Mouse (Mus musculus) intestine, embryonic 14.5 days (tissue): ENCODE data around the gene Notum. TPM values are rescaled to one million over a fixed set of nuclear protein-coding genes. Genes with fewer than 3 reads are reported as not detected.

Source experiments
- ATAC-seq: fragments of 200-750 bp; cut with Nextera tagmentation; replicated peaks from 2 replicates; pipeline ENCODE4 v1.8.0; 2017; ENCODE audit warnings: low read depth, moderate number of reproducible peaks, moderate TSS enrichment, moderate library complexity; ENCODE audit not compliant: low FRiP score, low TSS enrichment
- DNase-seq: peaks from one replicate; pipeline ENCODE4 v3.0.0-alpha.2; 2018; ENCODE audit warnings: low spot score
- H3K27ac ChIP-seq: fragments of 300-500 bp; sonication (generic); 2 replicates; pipeline ENCODE4 v1.5.1; 2014; ENCODE audit warnings: low read depth, mild to moderate bottlenecking, control low read depth
- H3K27me3 ChIP-seq: fragments of 300-500 bp; sonication (generic); replicated peaks from 2 replicates; pipeline ENCODE4 v1.6.1; 2014; ENCODE audit warnings: low read length, control low read depth; ENCODE audit not compliant: control insufficient read depth, insufficient read depth
- H3K36me3 ChIP-seq: fragments of 300-500 bp; sonication (generic); 2 replicates; pipeline ENCODE4 v1.6.1; 2014; ENCODE audit warnings: low read length, control low read depth; ENCODE audit not compliant: control insufficient read depth, insufficient read depth
- H3K4me1 ChIP-seq: fragments of 300-500 bp; sonication (generic); replicated peaks from 2 replicates; pipeline ENCODE4 v1.6.1; 2014; ENCODE audit warnings: low read length, control low read depth, mixed read lengths; ENCODE audit not compliant: control insufficient read depth, insufficient read depth
- H3K4me2 ChIP-seq: fragments of 300-500 bp; sonication (generic); 2 replicates; pipeline ENCODE4 v1.6.1; 2014; ENCODE audit warnings: low read length
- H3K4me3 ChIP-seq: fragments of 300-500 bp; sonication (generic); 2 replicates; pipeline ENCODE4 v1.5.1; 2014; ENCODE audit warnings: low read depth, low read length, control low read depth, mixed read lengths
- H3K9ac ChIP-seq: fragments of 300-500 bp; sonication (generic); 2 replicates; pipeline ENCODE4 v1.6.1; 2014; ENCODE audit warnings: mild to moderate bottlenecking, low read length
- H3K9me3 ChIP-seq: fragments of 300-500 bp; sonication (generic); 2 replicates; pipeline ENCODE4 v1.6.1; 2016; ENCODE audit warnings: low read length, control low read depth; ENCODE audit not compliant: control insufficient read depth
- WGBS: fragments of 180-500 bp; shearing (Covaris S2); extraction: QIAGEN DNeasy Blood & Tissue Kit; methylation state at CpG from one replicate; pipeline ENCODE4 v1.1.7; 2014; 5-methylcytosine and 5-hydroxymethylcytosine counted together
- polyA plus RNA-seq: library from polyadenylated mRNA; unstranded; fragments of >200 nt; fragmentation: Nextera tagmentation; extraction: Ambion mirVana; gene quantifications from 2 replicates; pipeline ENCODE4 v1.2.1, GENCODE M21; 2014

The Notum gene
- polyA plus RNA-seq, 1 experiment from 2014 or later, result 1.3 TPM

GRCm38 (mm10) chr11:120634810-120635209 lies 26.2 kb downstream of the Notum start:
- H3K9me3 ChIP-seq, result no peaks in the 10 kb centered on the region
- H3K4me2 ChIP-seq, result no peak overlapping the region
- H3K27me3 ChIP-seq, result no peaks in the 10 kb centered on the region
- no peak overlapping the region for H3K9ac ChIP-seq
- H3K4me3 ChIP-seq, result no peak overlapping the region
- H3K27ac ChIP-seq, result no peak overlapping the region
- 80% methylated on average over 5 of the region's 5 CpGs for WGBS
- no peaks in the 10 kb centered on the region for H3K36me3 ChIP-seq
- ATAC-seq, result no peak
- no peak for DNase-seq
- peaks cover 15% of the 10 kb centered on the region for H3K4me1 ChIP-seq

DNA sequence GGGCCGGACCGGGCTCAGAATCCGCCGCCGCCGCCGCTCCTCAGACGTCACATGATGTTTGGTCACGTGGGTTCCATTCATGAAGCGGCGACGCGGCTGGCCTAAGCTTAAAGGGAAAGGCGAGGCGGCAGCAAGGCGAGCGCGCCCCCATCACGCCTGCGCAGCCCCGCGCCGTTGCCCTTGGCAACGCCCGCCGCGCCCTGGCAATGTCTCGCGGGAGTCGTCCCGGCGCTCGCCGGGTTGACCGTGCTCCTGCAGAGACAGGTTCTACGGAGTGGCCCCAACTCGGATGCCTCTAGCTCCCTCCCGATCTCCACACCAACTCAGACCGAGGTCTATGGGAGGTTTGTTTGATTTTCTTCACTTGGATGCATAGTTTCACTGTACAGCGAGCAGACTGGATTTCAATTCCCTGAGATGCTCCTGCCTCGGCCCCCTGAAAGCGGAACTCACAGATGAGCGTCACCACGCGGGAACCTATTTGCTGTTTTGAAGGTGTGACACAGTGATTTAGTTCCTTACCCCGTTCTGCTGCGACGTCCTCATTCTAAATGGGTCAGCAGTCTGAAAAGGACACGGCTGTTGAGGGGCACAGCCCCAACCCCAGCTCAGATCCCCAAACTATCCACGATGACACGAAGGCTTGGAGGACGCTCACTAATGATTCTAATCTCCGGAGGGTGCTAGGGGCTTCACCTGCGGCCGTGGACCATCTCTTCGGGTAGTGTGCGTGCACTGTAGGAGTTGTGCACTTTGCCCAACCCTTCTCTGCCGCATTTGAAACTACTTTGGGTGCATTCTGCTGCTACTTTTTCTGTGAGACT lies 27.2 kb downstream of the Notum start, which contains the start of gene Mafg:
Mafg (minus strand) TSS at position 81 of the 824 bp plus-strand sequence.
- peak within 1 kb of the TSS; percentile 84 for H3K27ac ChIP-seq
- H3K4me1 ChIP-seq, result peaks cover 20% of the 10 kb centered on the region
- 11% methylated on average over 58 of the region's 58 CpGs for WGBS
- peaks cover 9% of the 10 kb centered on the region for H3K36me3 ChIP-seq
- no peaks in the 10 kb centered on the region for H3K27me3 ChIP-seq
- peak; percentile 94 for DNase-seq
- H3K4me2 ChIP-seq, result peak within 1 kb of the TSS; percentile 81
- no peaks in the 10 kb centered on the region for H3K9me3 ChIP-seq
- H3K4me3 ChIP-seq, result peak within 1 kb of the TSS; percentile 83
- ATAC-seq, result peak; percentile 88
- H3K9ac ChIP-seq, result peak within 1 kb of the TSS; percentile 88

DNA sequence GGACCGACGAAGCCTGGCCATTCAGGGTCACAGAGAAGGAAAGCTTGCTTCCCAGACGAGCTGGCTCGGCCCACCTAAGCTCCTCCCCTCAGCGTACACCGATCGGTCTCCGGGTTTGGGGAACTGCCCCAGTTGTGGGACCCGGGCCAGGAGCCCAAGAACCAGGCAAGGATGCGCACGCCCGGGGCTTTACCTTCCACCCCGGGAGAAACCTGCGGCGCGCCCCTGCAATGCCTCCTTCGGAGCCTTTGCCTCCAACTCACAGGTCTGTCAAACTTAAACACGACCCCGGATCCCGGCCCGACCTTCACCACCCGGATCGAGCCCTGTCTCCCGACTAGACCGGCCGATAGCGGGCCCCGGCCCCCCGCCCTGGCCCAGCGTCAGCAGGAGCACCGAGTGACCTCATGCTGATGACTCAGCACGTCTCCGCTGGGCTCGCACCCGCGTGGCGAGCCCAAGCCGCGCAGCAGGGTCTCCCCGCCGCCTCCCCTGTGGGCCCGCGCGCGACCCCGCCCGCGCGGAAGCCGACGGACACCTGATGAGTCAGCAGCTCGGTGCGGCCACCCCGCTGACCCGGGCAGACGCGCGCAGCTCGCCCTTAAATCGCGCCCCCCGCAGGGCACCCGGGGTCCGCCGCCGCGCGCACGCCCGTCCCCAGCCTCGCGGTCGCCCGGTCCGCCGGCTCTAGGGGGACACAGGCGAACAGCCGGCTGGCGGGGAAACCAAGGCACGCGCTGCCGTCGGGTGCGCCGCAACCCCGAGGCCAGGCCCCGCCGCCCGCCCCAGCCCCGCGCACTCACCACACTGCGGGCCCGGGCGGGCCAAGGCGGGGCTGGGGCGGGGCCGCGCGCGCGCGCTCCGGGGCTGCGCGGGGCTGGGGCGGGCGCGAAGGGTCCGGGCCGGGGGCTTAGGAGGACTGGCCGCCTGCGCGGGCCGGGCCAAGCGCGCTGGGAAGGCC lies 28.1 kb downstream of the Notum start:
- peak overlapping the region; percentile 81 for H3K4me2 ChIP-seq
- peak; percentile 82 for DNase-seq
- peak overlapping the region; percentile 88 for H3K9ac ChIP-seq
- peaks cover 12% of the 10 kb centered on the region for H3K36me3 ChIP-seq
- peak overlapping the region; percentile 83 for H3K4me3 ChIP-seq
- ATAC-seq, result peak; percentile 79
- WGBS, result under 1% methylated on average over 106 of the region's 116 CpGs
- H3K9me3 ChIP-seq, result no peaks in the 10 kb centered on the region
- peaks cover 20% of the 10 kb centered on the region for H3K4me1 ChIP-seq
- H3K27me3 ChIP-seq, result no peaks in the 10 kb centered on the region
- H3K27ac ChIP-seq, result peak overlapping the region; percentile 84

DNA sequence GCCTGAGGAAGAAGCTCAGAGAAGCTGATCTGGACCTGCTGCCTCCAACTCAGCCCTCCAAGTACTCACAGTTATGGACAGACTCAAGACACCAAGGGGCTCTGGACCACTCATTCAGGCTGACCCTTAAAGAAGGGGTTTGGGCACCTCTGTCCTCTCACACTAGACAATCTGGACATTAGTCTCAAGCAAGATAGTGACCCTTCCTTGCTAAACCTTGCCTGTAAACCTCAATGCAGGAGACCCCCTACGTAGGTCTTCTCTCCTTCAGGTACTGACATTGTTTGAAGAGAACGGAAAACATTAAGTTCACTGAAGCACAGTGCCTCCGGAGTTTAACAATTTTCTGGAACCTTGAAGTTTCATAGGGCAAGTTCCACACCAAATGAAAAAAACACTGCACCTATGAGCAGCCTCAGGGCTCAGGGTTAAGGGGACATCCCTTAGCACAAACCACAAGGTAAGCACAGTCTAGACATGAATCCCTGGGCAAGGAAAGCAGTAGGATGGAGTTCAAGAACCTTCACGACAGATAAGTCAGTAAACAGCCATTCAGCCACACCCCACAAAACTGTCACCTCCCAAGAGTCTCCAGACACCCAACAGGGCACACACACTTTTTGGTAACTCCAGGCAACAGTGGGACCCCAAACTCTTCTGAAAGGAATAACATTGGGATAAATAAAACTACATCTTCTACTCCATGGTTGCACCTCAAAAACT lies 29.1 kb downstream of the Notum start:
- Histone ChIP-seq H3K4me3 (peak overlapping the region; percentile 83), H3K4me2 (peak overlapping the region; percentile 81), H3K27ac (no peak overlapping the region; the same call in 1 of the 2 replicates), H3K9ac (peak overlapping the region; percentile 88), H3K9me3 (no peaks in the 10 kb centered on the region), H3K27me3 (no peaks in the 10 kb centered on the region), H3K4me1 (peaks cover 20% of the 10 kb centered on the region), H3K36me3 (peaks cover 16% of the 10 kb centered on the region)
- no peak for ATAC-seq
- peak; percentile 56 for DNase-seq
- 54% methylated on average over 4 of the region's 4 CpGs for WGBS

DNA sequence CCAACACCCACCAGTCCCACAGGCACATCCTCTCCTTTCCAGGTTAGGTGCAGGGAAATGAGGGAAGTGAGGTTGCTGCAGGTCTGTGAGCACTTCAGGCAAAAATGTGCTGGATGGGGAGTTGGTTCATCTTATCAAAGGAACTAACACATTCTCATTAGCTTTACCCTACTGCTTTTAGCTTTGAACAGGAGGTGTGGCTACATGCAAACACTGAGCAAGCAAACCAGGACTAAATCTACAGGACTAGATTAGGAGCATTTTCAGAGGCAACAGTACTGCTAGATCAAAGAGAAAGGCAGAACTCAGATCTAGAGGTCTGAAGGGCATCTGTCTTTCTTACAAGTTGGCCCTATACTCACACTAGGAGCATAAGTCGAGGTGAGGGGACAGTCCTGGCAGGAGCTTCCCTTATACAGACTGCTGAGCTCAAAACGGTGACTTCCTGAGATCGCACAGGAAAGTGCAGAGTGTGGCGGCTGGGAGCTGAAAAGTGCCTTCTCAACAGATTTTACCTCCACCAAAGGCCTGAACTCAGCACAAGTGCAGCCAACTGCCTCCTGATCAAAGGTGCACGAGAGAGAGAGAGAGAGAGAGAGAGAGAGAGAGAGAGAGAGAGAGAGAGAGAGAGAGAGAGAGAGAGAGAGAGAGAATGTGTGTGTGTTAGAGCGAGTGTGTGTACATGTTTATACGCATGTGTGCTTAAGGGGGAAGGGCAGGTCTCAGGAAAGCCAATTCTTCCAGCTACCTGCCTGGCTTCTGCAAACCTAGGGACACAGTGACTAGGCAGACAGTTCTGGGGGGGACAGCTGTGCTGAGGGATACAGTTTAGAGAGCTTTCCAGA lies 29.9 kb downstream of the Notum start:
- ATAC-seq, result no peak
- DNase-seq, result no peak
- 33% methylated on average over 7 of the region's 7 CpGs for WGBS

DNA sequence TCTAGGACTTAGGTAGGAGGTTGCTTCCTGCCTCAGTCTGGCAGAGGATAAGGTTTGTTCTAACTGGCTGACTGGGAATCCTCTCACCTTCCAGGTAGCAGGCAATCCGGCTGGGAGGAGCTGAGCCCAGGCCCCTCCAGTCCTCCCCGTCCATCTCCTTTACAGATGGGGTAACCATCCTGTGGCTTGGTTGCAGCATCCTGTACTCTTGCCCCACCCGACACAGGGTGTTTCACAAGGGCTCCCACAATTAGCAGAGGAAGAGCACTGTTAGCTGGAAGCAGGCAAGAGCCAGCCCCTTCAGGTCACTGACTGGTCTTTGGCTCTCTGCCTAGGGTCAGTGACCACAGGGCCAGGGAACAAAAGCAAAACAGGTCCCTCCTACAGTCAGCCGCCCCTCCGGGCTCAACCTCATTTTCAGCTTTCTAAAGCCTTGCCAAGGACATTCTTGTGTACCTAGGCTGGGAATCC lies 30.5 kb downstream of the Notum start:
- 47% methylated on average over 5 of the region's 5 CpGs for WGBS
- no peaks in the 10 kb centered on the region for H3K27me3 ChIP-seq
- peak overlapping the region; percentile 43; the same call in 1 of the 2 replicates for H3K27ac ChIP-seq
- peak overlapping the region; percentile 18 for H3K4me2 ChIP-seq
- no peaks in the 10 kb centered on the region for H3K9me3 ChIP-seq
- H3K9ac ChIP-seq, result no peak overlapping the region
- DNase-seq (no peak), ATAC-seq (no peak)
- H3K36me3 ChIP-seq, result peaks cover 16% of the 10 kb centered on the region
- no peak overlapping the region for H3K4me3 ChIP-seq
- peaks cover 22% of the 10 kb centered on the region for H3K4me1 ChIP-seq

More for the DNA sequence above, 29.9 kb downstream of the Notum start:
- H3K9ac ChIP-seq, result no peak overlapping the region; the same call in 1 of the 2 replicates
- H3K27me3 ChIP-seq, result no peaks in the 10 kb centered on the region
- peaks cover 16% of the 10 kb centered on the region for H3K36me3 ChIP-seq
- no peaks in the 10 kb centered on the region for H3K9me3 ChIP-seq
- 0 out of 2 replicates have a peak overlapping the region, but pooled peaks have one; percentile 83 for H3K4me3 ChIP-seq
- 0 out of 2 replicates have a peak overlapping the region, but pooled peaks have one; percentile 3 for H3K27ac ChIP-seq
- H3K4me2 ChIP-seq, result peak overlapping the region; percentile 81
- H3K4me1 ChIP-seq, result peaks cover 20% of the 10 kb centered on the region

- Histone ChIP-seq H3K36me3 (peaks cover 16% of the 10 kb centered on the region), H3K4me3 (no peak overlapping the region), H3K9ac (peak overlapping the region; percentile 11; the same call in 1 of the 2 replicates), H3K4me1 (peaks cover 26% of the 10 kb centered on the region), H3K4me2 (peak overlapping the region; percentile 18), H3K9me3 (no peaks in the 10 kb centered on the region), H3K27ac (peak overlapping the region; percentile 43; the same call in 1 of the 2 replicates), H3K27me3 (no peaks in the 10 kb centered on the region)
- DNase-seq (no peak), ATAC-seq (no peak)
- 44% methylated on average over 7 of the region's 7 CpGs for WGBS
These were observed 31.1 kb downstream of the Notum start for GRCm38 (mm10) chr11:120629911-120630310.
